Mouse (Mus musculus) urinary bladder, postnatal 36 days (tissue): ENCODE data around the gene Chchd2.
A peak's percentile ranks its signal among the peaks of the same experiment; 100 is the strongest.

Experiments used
- DNase-seq, 2 experiments: peaks; one replicate each; pipeline ENCODE4 v3.0.0; 2022; ENCODE audit warnings: low spot score in 2 of 2, mixed read lengths in 1 of 2

Chchd2 gene

GRCm38 (mm10) chr5:129878946-129879345 is 8.3 kb downstream of the Chchd2 start:
- peak; percentile 23 to 75 for DNase-seq

DNA sequence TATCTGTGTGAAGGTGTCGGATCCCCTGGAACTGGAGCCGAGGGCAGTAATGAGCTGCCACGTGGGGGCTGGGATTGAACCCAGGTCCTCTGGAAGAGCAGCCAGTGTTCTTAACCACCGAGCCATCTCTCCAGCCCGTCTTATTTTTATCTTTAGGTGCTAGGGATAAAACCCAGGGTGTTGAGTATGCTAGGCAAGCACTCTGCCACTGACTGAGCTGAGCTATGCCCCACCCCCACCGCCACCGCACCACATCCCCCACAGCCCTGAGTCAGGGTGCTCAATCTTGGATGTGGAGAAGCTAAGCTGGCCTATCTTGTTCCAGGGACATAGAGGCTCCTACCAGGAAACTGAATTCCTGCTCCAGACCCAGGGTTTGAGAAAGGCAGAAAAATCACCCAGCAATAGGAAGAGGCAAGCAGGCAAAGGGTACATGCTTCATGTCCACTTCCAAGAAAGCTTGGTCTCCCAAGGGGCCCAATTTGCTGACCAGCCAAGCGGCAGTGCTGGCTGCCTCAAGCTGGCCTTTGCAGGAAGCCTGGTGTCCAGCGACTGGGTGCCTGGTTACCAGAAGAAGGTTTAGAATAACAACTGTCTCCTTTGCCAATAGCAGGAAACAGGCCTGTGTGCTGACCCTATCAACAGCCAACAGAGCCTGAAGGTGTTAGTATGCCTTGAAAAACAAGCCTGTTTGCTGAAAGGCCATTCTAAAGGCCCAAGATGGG is 9.4 kb downstream of the Chchd2 start:
- peak in 1 of 2 experiments; percentile 58 for DNase-seq

GRCm38 (mm10) chr5:129875098-129875497 is 12.2 kb downstream of the Chchd2 start:
- DNase-seq: no peak

GRCm38 (mm10) chr5:129873942-129874341 is 13.3 kb downstream of the Chchd2 start:
- DNase-seq: no peak

- DNase-seq: no peak
These were observed 16.0 kb downstream of the Chchd2 start for GRCm38 (mm10) chr5:129871238-129871637.

- no peak for DNase-seq
These were observed 17.9 kb downstream of the Chchd2 start for GRCm38 (mm10) chr5:129869238-129869995.

GRCm38 (mm10) chr5:129865841-129866240 is 21.4 kb downstream of the Chchd2 start:
- DNase-seq: no peak

GRCm38 (mm10) chr5:129864467-129864866 is 22.8 kb downstream of the Chchd2 start:
- DNase-seq: peak in 1 of 2 experiments; percentile 23

DNA sequence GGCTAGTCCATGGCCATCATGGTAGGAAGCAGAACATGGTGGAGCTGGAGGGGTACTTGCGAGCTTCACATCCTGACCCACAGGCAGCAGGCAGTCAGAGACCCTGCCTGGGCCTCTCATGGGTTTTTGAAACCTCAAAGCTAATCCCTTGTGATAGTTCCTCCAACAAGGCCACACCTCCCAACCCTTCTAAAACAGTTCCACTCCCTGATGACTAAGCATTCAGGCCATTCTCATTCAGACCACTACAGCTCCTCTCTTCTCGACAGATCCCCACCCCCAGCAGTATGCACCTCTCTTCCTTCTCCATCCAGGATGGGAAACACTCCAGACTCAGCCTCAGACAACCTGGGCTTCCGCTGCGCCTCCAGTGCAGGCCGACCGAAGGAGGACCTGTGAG is 24.9 kb downstream of the Chchd2 start:
- no peak for DNase-seq

- no peak for DNase-seq
These were observed 30.9 kb downstream of the Chchd2 start for GRCm38 (mm10) chr5:129856414-129856813.

- no peak for DNase-seq
These were observed 32.1 kb downstream of the Chchd2 start for GRCm38 (mm10) chr5:129855163-129855562.

GRCm38 (mm10) chr5:129847558-129847820 is 39.8 kb downstream of the Chchd2 start:
- no peak for DNase-seq

- peak; percentile 94 to 96 for DNase-seq
These were observed 40.3 kb downstream of the Chchd2 start, which contains the start of gene Sumf2 for GRCm38 (mm10) chr5:129846752-129847557. TSS of gene Sumf2 (plus strand) at chr5:129846986.

GRCm38 (mm10) chr5:129844848-129845247 is 42.4 kb downstream of the Chchd2 start:
- DNase-seq: no peak
